Mouse (Mus musculus) hindbrain, embryonic 10.5 days (tissue): ENCODE data around the gene 1700113H08Rik. TPM values are rescaled to one million over a fixed set of nuclear protein-coding genes. Genes with fewer than 3 reads are reported as not detected.

ENCODE experiments used
- DNase-seq: peaks from one replicate; pipeline ENCODE4 v3.0.0-alpha.2; 2017; ENCODE audit warnings: low spot score
- H3K27ac ChIP-seq: fragments of 300-500 bp; sonication (generic); 2 replicates; pipeline ENCODE4 v1.5.1; 2016; ENCODE audit warnings: mild to moderate bottlenecking, moderate library complexity
- H3K27me3 ChIP-seq: fragments of 300-500 bp; sonication (generic); 2 replicates; pipeline ENCODE4 v1.6.1; 2016; ENCODE audit warnings: mild to moderate bottlenecking; ENCODE audit not compliant: poor library complexity, insufficient read depth, severe bottlenecking
- H3K36me3 ChIP-seq: fragments of 300-500 bp; sonication (generic); 2 replicates; pipeline ENCODE4 v1.6.1; 2016; ENCODE audit warnings: mild to moderate bottlenecking, moderate library complexity
- H3K4me1 ChIP-seq: fragments of 300-500 bp; sonication (generic); replicated peaks from 2 replicates; pipeline ENCODE4 v1.6.1; 2016; ENCODE audit warnings: mild to moderate bottlenecking
- H3K4me3 ChIP-seq: fragments of 300-500 bp; sonication (generic); 2 replicates; pipeline ENCODE4 v1.5.1; 2016; ENCODE audit warnings: mild to moderate bottlenecking, moderate library complexity
- H3K9me3 ChIP-seq: fragments of 300-500 bp; sonication (generic); 2 replicates; pipeline ENCODE4 v1.6.1; 2016; ENCODE audit warnings: mild to moderate bottlenecking, moderate library complexity
- WGBS: fragments of 180-500 bp; shearing (Covaris S2); methylation state at CpG from one replicate; pipeline ENCODE4 v1.1.7; 2016; 5-methylcytosine and 5-hydroxymethylcytosine counted together
- polyA plus RNA-seq: library from polyadenylated mRNA; unstranded; fragments of >200 nt; fragmentation: Nextera tagmentation; extraction: Ambion mirVana; gene quantifications from 2 replicates; pipeline ENCODE4 v1.2.1, GENCODE M21; 2016

Gene 1700113H08Rik
- polyA plus RNA-seq, 1 experiment from 2014 or later: 0.18 TPM

DNA sequence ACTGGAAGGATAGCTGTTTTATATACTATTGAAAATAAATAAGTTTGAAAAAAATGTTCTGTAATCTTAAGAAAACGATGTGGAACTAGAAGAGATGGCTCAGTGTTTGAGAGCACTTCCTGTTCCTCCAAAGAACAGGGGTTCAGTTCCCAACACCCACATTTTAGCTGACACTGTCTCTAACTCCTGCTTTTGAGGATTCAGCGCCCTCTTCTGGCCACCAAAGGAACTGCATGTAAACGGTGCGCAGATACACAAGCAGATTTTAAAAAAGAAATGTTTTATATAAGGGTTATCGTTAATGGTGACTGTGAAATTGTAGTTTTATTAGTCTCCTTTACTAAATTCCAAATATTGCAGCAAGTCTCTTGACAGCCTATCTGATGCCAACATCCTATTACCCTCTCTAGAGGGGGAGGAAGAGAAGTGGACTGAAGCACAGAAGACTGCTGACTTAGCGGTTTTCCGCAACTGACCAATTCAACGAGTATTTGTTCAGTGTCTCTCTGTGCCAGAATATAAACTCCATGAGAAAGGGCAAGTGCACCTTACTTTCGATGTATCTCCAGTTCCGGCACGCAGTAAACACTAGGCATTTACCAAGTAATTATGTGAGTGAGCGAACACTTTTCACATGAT is 68.5 kb downstream of the 1700113H08Rik start:
- H3K27me3 ChIP-seq: no peaks in the 10 kb centered on the region
- no peak for DNase-seq
- no peak overlapping the region for H3K4me3 ChIP-seq
- no peaks in the 10 kb centered on the region for H3K4me1 ChIP-seq
- no peaks in the 10 kb centered on the region for H3K36me3 ChIP-seq
- no peak overlapping the region for H3K27ac ChIP-seq
- 84% methylated on average over 12 of the region's 12 CpGs for WGBS
- no peaks in the 10 kb centered on the region for H3K9me3 ChIP-seq

DNA sequence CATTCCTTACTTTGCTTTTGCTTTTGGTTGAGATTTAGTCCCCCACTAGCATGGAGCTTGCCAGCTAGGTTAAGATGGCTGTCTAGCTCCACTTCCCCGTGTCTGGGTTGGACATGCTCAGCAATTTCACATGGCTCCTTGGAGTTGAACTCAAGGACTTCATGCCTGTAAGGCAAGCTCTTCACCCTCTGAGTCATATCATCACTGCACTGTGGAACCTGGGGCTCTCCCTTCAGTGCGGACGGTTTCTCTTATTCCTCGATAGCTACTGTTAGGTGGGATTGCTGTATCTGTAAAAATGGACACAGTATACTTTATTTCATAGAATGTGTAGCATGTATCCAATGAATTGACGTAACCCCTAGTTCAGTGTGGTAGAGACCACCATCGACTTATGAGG is 93.2 kb downstream of the 1700113H08Rik start:
- Histone ChIP-seq H3K27me3 (no peaks in the 10 kb centered on the region), H3K4me3 (no peak overlapping the region), H3K36me3 (no peaks in the 10 kb centered on the region), H3K27ac (no peak overlapping the region), H3K9me3 (no peaks in the 10 kb centered on the region), H3K4me1 (no peaks in the 10 kb centered on the region)
- no peak for DNase-seq
- WGBS: 96% methylated on average over 6 of the region's 6 CpGs

DNA sequence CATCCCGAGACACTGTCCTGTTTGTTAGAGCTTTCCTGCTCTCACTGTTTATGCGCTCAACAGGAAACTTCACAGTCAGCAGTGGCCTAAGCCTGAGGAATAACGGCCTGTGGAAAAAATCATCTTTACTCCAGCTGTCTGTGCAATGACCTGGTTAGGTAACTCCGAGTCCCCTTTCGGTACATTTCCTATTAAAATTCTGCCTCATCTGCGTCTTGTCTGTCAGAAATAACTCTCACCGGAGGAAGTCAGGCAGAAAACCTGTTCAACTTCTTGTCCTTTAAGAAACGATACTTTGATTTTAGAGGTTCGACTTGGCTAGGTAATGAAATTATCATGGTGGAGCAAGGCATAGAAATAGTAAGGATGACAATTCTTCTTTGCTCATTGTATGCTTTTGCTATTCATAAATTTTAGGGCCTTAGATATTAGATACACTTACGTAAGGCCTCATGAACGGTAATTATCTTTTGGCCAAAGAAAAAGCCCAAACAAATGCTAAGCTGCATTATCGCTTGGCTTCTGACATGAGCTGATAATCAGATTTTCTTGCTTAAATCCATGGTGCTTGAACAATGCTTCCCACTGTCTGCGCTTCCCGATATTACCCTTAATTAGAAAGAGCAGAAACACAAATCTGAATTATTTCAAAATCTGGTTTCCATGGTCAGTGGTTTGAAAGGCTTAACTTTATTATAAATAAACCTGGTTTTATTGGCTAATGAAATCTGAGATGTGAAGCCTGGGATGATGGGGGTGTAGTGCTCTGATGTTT is 96.1 kb downstream of the 1700113H08Rik start:
- no peaks in the 10 kb centered on the region for H3K9me3 ChIP-seq
- no peaks in the 10 kb centered on the region for H3K4me1 ChIP-seq
- H3K4me3 ChIP-seq: no peak overlapping the region
- 87% methylated on average over 14 of the region's 14 CpGs for WGBS
- no peak overlapping the region for H3K27ac ChIP-seq
- no peaks in the 10 kb centered on the region for H3K36me3 ChIP-seq
- no peak for DNase-seq
- no peaks in the 10 kb centered on the region for H3K27me3 ChIP-seq

DNA sequence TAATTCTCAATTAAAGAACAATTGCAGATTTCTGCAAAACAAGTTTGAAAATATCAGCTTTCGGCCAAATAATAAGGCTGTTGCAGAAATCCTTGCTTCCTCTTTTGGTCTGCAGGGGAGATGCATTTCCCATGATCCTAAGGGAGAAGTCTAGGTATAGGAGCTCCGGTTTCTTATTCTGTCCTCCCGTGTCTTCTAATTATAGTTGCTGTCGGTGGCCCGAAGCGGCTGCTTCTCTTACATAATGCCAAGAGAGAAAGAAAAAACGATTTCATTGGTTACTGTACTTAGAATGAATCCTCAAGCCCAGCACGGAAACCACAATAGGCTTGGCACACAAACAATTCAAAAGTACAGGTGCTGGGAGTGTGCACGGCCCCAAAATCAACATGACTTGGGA is 101.9 kb downstream of the 1700113H08Rik start:
- H3K27me3 ChIP-seq: no peaks in the 10 kb centered on the region
- H3K4me1 ChIP-seq: no peaks in the 10 kb centered on the region
- 89% methylated on average over 9 of the region's 9 CpGs for WGBS
- no peaks in the 10 kb centered on the region for H3K9me3 ChIP-seq
- no peak overlapping the region for H3K4me3 ChIP-seq
- no peak overlapping the region for H3K27ac ChIP-seq
- no peak for DNase-seq
- no peaks in the 10 kb centered on the region for H3K36me3 ChIP-seq

DNA sequence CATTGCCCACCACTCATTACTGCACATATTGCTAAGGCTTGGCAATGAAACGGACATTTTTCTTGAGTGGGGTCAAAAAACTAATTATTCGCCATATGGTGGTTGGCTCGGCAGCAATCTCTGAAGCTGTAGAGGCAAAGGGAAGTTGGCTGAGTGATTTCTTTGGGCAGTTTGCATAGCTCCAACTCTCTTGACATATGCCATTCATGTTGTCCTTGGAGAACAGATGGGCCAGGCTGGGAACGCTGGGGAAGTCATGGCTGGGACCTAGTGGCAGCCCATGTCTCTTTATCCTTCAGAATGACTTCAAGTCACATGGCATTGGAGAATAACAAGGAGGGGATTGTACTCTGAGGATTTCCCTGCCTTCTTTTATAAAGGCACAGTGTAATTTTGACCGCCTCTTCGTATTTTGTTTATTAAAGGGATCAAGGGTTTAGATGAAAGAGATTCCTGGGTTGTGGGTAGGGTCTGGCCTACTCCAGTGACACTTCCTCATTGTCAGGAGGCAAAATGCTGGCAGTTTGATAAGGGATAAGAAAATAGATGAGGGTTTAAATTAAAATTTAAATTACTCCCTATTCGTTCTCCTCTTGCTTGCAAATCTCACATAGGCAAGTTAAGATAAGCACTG is 138.4 kb downstream of the 1700113H08Rik start:
- no peaks in the 10 kb centered on the region for H3K27me3 ChIP-seq
- no peak for DNase-seq
- WGBS: 68% methylated on average over 7 of the region's 7 CpGs
- no peak overlapping the region for H3K27ac ChIP-seq
- H3K4me1 ChIP-seq: no peaks in the 10 kb centered on the region
- H3K36me3 ChIP-seq: no peaks in the 10 kb centered on the region
- H3K4me3 ChIP-seq: no peak overlapping the region
- no peaks in the 10 kb centered on the region for H3K9me3 ChIP-seq

DNA sequence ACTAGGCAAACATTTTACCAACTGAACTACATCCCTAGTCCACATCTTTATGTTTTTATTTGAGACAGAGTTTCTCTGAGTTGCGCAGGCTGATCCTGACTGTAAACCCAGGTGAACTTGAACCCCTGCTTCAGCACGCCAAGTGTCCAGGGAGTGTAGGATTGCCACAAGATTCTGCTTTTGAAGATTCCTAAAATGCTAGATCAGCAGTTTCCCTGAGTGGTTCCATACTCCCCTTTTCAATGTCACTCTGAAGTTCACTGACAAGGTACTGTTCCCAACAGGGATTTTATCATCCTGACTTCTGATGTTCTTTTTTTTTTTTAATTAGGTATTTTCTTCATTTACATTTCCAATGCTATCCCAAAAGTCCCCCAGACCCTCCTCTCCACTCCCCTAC is 140.9 kb downstream of the 1700113H08Rik start:
- WGBS: 93% methylated on average over 2 of the region's 2 CpGs
- Histone ChIP-seq H3K4me1 (no peaks in the 10 kb centered on the region), H3K4me3 (no peak overlapping the region), H3K36me3 (no peaks in the 10 kb centered on the region), H3K27me3 (no peaks in the 10 kb centered on the region), H3K27ac (no peak overlapping the region), H3K9me3 (no peaks in the 10 kb centered on the region)
- DNase-seq: no peak

DNA sequence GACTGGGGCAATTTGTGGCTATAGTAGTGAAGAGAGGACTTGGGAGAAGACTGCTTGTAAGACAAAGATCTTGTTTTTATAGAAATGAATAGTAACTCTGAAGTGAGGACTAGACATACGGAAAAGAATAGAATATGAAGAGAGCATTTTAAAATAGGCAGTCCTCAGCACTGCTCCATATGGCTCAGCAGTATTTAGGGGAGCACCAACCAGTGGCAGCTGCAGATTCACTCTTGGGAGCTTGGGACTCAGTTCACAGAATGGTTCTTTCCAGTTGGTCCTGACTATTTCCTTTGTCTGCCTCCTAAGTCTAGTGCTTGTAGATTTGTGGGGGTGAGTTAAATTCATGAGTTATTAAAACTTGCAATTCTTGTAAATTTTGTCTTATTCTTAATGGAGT is 151.6 kb downstream of the 1700113H08Rik start:
- H3K4me1 ChIP-seq: 0 out of 2 replicates have a peak, but pooled peaks cover 10% of the 10 kb centered on the region
- no peaks in the 10 kb centered on the region for H3K36me3 ChIP-seq
- DNase-seq: no peak

DNA sequence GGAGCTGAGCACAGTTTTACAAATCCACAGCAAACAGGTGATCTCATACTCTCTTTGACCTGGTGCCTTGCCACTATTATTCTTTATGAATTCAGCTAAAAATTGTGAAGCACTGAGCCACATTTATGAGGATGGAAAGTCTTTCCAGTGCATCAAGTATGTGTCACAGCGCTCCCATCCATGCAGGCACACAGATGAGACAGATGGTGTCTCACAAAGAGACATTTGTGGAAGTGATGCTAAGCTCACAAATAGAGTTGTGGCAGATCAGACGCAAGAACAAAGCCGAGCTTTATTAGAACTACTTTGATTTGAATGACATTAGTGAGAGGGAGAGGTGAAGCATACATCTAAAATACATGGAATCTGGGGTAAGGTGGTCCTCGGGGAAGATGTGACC is 153.2 kb downstream of the 1700113H08Rik start:
- no peaks in the 10 kb centered on the region for H3K36me3 ChIP-seq
- no peak overlapping the region for H3K4me3 ChIP-seq
- 87% methylated on average over 4 of the region's 4 CpGs for WGBS
- DNase-seq: no peak
- H3K4me1 ChIP-seq: 0 out of 2 replicates have a peak, but pooled peaks cover 10% of the 10 kb centered on the region
- H3K27me3 ChIP-seq: 0 out of 2 replicates have a peak, but pooled peaks cover under 1% of the 10 kb centered on the region
- no peaks in the 10 kb centered on the region for H3K9me3 ChIP-seq
- H3K27ac ChIP-seq: no peak overlapping the region

More for the DNA sequence above, 151.6 kb downstream of the 1700113H08Rik start:
- 73% methylated on average over 1 of the region's 1 CpGs for WGBS
- Histone ChIP-seq H3K4me3 (no peak overlapping the region), H3K27me3 (0 out of 2 replicates have a peak, but pooled peaks cover 3% of the 10 kb centered on the region), H3K27ac (no peak overlapping the region), H3K9me3 (no peaks in the 10 kb centered on the region)

DNA sequence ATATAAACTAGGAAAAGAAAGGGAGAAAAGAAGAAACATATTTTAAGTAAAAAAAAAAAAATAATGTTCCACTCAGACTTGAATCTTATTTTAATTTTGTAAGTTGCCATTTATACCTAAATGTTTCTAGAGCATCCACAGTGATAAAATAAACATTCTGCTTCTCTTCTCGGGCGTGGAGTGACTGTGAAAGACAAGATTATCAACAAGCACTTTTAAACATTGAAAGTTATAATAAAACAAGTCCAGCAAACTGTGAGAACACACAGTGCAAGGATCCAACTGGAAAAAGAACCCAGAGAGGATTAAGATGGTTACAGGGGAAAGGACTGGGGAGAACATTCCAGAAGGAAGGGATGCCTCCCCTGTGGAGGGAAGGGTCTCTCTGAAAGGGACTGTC is 155.0 kb downstream of the 1700113H08Rik start:
- WGBS: 75% methylated on average over 2 of the region's 2 CpGs
- no peaks in the 10 kb centered on the region for H3K36me3 ChIP-seq
- no peak for DNase-seq
- no peaks in the 10 kb centered on the region for H3K9me3 ChIP-seq
- no peak overlapping the region for H3K27ac ChIP-seq
- H3K4me1 ChIP-seq: 0 out of 2 replicates have a peak, but pooled peaks cover 10% of the 10 kb centered on the region
- no peaks in the 10 kb centered on the region for H3K27me3 ChIP-seq
- no peak overlapping the region for H3K4me3 ChIP-seq

DNA sequence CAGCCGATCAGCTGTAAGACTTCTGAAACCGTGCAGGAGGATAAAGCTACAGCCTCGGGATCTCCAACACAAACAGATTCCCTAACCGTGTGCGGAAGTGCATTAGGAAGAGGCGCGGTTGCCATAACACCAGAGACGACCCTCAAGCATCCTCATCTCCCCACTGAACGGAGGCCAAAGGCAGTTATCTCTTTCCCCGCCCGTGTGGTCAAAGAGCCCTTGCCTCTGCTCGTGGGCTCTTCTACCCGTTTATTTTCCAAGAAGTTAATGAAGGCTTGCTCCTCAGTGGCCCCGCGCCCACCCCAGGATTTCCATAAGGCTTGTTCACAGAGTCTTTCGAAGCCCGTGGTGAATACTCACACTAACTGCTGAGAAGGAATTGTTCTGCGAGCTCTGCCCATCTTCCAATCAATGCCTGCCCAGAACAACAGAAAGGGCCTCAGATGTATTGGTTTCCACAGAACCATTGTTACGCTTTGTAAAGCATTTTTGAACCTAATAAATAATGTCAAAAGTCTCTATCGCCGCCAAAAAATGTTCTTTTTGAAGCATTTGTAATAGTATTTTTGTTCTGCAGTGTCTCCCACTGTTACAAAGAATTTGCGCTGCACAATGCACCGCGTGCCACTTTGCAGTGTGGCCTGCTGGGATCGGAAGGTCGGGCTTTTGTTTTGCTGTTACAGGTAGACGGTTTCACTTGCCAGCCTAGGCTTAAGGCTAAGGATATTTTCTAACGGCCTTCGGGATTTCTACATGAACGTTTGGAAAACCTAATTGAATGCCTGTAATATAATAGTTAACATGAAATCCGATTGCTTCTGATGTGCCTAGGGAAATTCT is 172.4 kb downstream of the 1700113H08Rik start:
- DNase-seq: peak; percentile 58
- 28% methylated on average over 31 of the region's 31 CpGs for WGBS
- Histone ChIP-seq H3K9me3 (no peaks in the 10 kb centered on the region), H3K36me3 (no peaks in the 10 kb centered on the region), H3K4me1 (peaks cover 20% of the 10 kb centered on the region), H3K27ac (peak overlapping the region; percentile 81), H3K4me3 (peak overlapping the region; percentile 35), H3K27me3 (peaks cover 29% of the 10 kb centered on the region)

DNA sequence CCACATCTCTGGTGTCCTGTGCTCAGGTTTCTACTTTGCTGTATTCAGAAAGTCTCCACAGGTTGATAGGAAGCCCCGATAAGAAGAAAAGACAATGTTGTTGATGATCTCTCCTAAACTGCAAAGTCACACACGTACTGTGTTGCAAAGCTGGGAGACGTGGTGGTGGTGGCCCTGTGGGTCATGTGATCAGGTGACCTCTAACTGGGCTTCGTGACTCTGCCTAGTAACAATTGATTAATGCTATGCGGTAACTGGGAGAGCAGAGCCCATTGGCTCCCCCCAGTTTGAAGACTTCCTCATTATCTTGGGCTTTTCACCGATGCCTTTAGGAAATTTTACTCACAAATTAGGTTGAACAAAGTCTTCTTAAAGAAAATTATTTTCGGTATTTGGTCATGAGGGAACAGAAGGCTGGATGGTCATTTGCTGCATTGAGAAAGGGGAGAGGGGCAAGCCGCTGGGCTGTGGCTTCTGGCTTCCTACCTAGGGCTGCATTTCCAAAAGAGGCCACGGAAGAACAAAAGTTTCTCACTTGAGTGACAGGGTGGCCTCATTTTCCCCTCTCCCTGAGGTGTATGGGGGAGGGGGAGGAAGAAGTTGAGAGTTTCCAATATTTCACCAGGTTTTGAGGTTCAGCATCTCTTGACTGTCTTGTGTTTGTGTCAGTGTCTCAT is 181.6 kb downstream of the 1700113H08Rik start:
- Histone ChIP-seq H3K4me3 (no peak overlapping the region), H3K4me1 (peaks cover 39% of the 10 kb centered on the region), H3K27me3 (peaks cover 16% of the 10 kb centered on the region), H3K9me3 (no peaks in the 10 kb centered on the region), H3K27ac (no peak overlapping the region), H3K36me3 (no peaks in the 10 kb centered on the region)
- DNase-seq: peak; percentile 46
- 40% methylated on average over 9 of the region's 9 CpGs for WGBS

DNA sequence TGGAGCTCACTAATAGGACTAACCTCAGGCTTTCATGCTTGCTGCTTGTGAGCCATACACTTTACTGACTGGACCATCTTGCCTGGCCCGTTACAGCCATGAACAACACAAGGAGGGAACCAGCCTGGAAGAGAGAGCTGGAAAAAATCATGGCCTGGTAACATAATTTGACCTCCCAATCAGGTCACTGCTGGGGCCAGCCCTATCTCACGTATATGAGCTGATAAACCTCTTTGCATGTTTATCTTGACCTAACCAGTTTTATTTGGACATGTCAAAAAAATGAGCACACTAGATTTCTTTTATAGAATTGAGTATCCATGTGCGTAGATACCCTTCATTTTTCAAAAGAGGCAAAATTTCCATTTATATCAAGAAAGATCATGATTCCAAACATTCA is 213.9 kb downstream of the 1700113H08Rik start:
- DNase-seq: no peak
- Histone ChIP-seq H3K4me1 (peaks cover 9% of the 10 kb centered on the region; the same call in 1 of the 2 replicates), H3K9me3 (no peaks in the 10 kb centered on the region), H3K27ac (no peak overlapping the region), H3K36me3 (no peaks in the 10 kb centered on the region), H3K27me3 (no peaks in the 10 kb centered on the region), H3K4me3 (no peak overlapping the region)
- 79% methylated on average over 3 of the region's 3 CpGs for WGBS
